Mouse (Mus musculus) MEL (cell line): Measurements from ENCODE around the gene Prr22.

Source experiments
- CTCF ChIP-seq, 3 experiments: IDR thresholded peaks in 2 of 3; conservative IDR thresholded peaks in 1 of 3; 2 replicates each; pipeline ENCODE4 v1.5.1; 2011 to 2012; ENCODE audit warnings: low read length in 3 of 3, low read depth in 2 of 3, mild to moderate bottlenecking in 2 of 3, improper control_type of control experiment in 1 of 3, inconsistent platforms in 1 of 3, mixed read lengths in 1 of 3, moderate library complexity in 1 of 3; ENCODE audit not compliant: control insufficient read depth in 1 of 3, insufficient read depth in 1 of 3, poor library complexity in 1 of 3, severe bottlenecking in 1 of 3
- TCF12 ChIP-seq: IDR thresholded peaks from 2 replicates; pipeline ENCODE4 v1.6.1; 2014; ENCODE audit warnings: low read depth, mild to moderate bottlenecking, inconsistent platforms, low read length, improper control_type of control experiment, moderate library complexity

DNA sequence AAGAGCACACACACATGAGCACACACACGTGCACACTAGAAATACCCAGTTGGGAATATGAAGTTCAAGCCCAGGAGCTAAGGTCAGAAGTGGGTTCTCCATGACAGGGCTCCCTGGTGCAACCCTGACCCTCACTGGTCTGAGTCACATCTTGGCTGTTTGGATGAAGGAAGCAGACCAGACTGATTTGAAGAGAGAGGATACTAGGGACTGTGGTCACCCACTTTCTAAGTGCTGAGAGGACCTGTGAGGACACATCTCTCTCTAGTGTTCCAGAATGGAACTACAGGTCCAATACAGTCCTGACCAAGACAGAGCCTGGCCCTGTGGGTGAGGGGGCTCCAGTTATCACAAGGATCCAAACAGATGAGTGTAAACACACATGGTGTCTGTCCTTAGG, 35.7 kb downstream of the Prr22 start:
- TF ChIP-seq CTCF (IDR thresholded peaks at IDR 0.05 in 2 of 3, conservative IDR thresholded peaks at IDR 0.05 in 1 of 3; ENCODE audit: control insufficient read depth in 1 of 3, insufficient read depth in 1 of 3, low read depth in 2 of 3, low read length in 3 of 3, poor library complexity in 1 of 3, severe bottlenecking in 1 of 3) (peak in 2 of 3 experiments; percentile 17 to 31; a peak in 3 of 6 replicates), TCF12 (no peak)
